Mouse (Mus musculus): ENCODE data around the gene Bace2. TPM values are rescaled to one million over a fixed set of nuclear protein-coding genes. Genes with fewer than 3 reads are reported as not detected.

Bace2 gene
- polyA plus RNA-seq, 1 experiment from 2014 or later: 3.6 TPM

- Histone ChIP-seq H3K27ac (no peak overlapping the region), H3K4me2 (no peak overlapping the region), H3K4me1 (replicated peaks) (no peaks in the 10 kb centered on the region), H3K9ac (no peak overlapping the region), H3K4me3 (replicated peaks) (no peak overlapping the region), H3K27me3 (no peaks in the 10 kb centered on the region), H3K36me3 (no peaks in the 10 kb centered on the region), H3K9me3 (replicated peaks) (no peaks in the 10 kb centered on the region)
- no peak for DNase-seq
- 55% methylated on average over 3 of the region's 3 CpGs for WGBS (ENCODE audit: insufficient replicate concordance)
- ATAC-seq (ENCODE audit: low read depth): no peak
These were observed 81.6 kb downstream of the Bace2 start for GRCm38 (mm10) chr16:97438191-97438590.

GRCm38 (mm10) chr16:97441967-97442366 lies 85.4 kb downstream of the Bace2 start:
- WGBS (ENCODE audit: insufficient replicate concordance): 66% methylated on average over 9 of the region's 9 CpGs
- H3K27ac ChIP-seq: no peak overlapping the region
- H3K9me3 ChIP-seq (replicated peaks): no peaks in the 10 kb centered on the region
- H3K36me3 ChIP-seq: no peaks in the 10 kb centered on the region
- no peaks in the 10 kb centered on the region for H3K27me3 ChIP-seq
- ATAC-seq (ENCODE audit: low read depth): no peak
- no peak overlapping the region for H3K4me3 ChIP-seq (replicated peaks)
- no peak overlapping the region for H3K4me2 ChIP-seq
- no peak for DNase-seq
- H3K4me1 ChIP-seq (replicated peaks): no peaks in the 10 kb centered on the region
- no peak overlapping the region for H3K9ac ChIP-seq

GRCm38 (mm10) chr16:97443670-97444263 lies 87.2 kb downstream of the Bace2 start:
- WGBS (ENCODE audit: insufficient replicate concordance): 42% methylated on average over 14 of the region's 14 CpGs
- Histone ChIP-seq H3K9ac (no peak overlapping the region), H3K27ac (no peak overlapping the region), H3K4me1 (replicated peaks) (no peaks in the 10 kb centered on the region), H3K27me3 (no peaks in the 10 kb centered on the region), H3K36me3 (no peaks in the 10 kb centered on the region), H3K4me3 (replicated peaks) (no peak overlapping the region), H3K4me2 (no peak overlapping the region), H3K9me3 (replicated peaks) (no peaks in the 10 kb centered on the region)
- DNase-seq (no peak), ATAC-seq (ENCODE audit: low read depth) (0 out of 2 replicates have a peak, but pooled peaks have one; percentile 31)

- Histone ChIP-seq H3K4me2 (no peak overlapping the region), H3K27me3 (no peaks in the 10 kb centered on the region), H3K9ac (no peak overlapping the region), H3K4me3 (replicated peaks) (no peak overlapping the region), H3K9me3 (replicated peaks) (no peaks in the 10 kb centered on the region), H3K36me3 (no peaks in the 10 kb centered on the region), H3K4me1 (replicated peaks) (no peaks in the 10 kb centered on the region), H3K27ac (no peak overlapping the region)
- DNase-seq (no peak), ATAC-seq (ENCODE audit: low read depth) (no peak)
These were observed 90.8 kb downstream of the Bace2 start for GRCm38 (mm10) chr16:97447386-97447785.

GRCm38 (mm10) chr16:97459831-97460230 lies 103.3 kb downstream of the Bace2 start:
- Histone ChIP-seq H3K27ac (no peak overlapping the region), H3K36me3 (no peaks in the 10 kb centered on the region), H3K27me3 (no peaks in the 10 kb centered on the region), H3K4me2 (no peak overlapping the region), H3K4me3 (replicated peaks) (no peak overlapping the region), H3K4me1 (replicated peaks) (no peaks in the 10 kb centered on the region), H3K9ac (no peak overlapping the region), H3K9me3 (replicated peaks) (no peaks in the 10 kb centered on the region)
- DNase-seq (no peak), ATAC-seq (ENCODE audit: low read depth) (no peak)
- 59% methylated on average over 1 of the region's 1 CpGs for WGBS (ENCODE audit: insufficient replicate concordance)

GRCm38 (mm10) chr16:97461271-97461670 lies 104.7 kb downstream of the Bace2 start:
- ATAC-seq (ENCODE audit: low read depth) (no peak), DNase-seq (no peak)
- Histone ChIP-seq H3K9ac (no peak overlapping the region), H3K36me3 (no peaks in the 10 kb centered on the region), H3K27me3 (no peaks in the 10 kb centered on the region), H3K4me1 (replicated peaks) (no peaks in the 10 kb centered on the region), H3K4me3 (replicated peaks) (no peak overlapping the region), H3K9me3 (replicated peaks) (no peaks in the 10 kb centered on the region), H3K27ac (no peak overlapping the region), H3K4me2 (no peak overlapping the region)
- 33% methylated on average over 2 of the region's 2 CpGs for WGBS (ENCODE audit: insufficient replicate concordance)

- 0 out of 2 replicates have a peak within 1 kb of the TSS, but pooled peaks have one; percentile 14 for H3K4me2 ChIP-seq
- DNase-seq (no peak), ATAC-seq (ENCODE audit: low read depth) (peak; percentile 31; the same call in 1 of the 2 replicates)
- no peak within 1 kb of the TSS for H3K9ac ChIP-seq
- H3K36me3 ChIP-seq: no peaks in the 10 kb centered on the region
- no peaks in the 10 kb centered on the region for H3K9me3 ChIP-seq (replicated peaks)
- H3K4me3 ChIP-seq (replicated peaks): no peak within 1 kb of the TSS
- 18% methylated on average over 4 of the region's 4 CpGs for WGBS (ENCODE audit: insufficient replicate concordance)
- H3K4me1 ChIP-seq (replicated peaks): no peaks in the 10 kb centered on the region
- H3K27me3 ChIP-seq: no peaks in the 10 kb centered on the region
- no peak within 1 kb of the TSS for H3K27ac ChIP-seq
These were observed 106.1 kb downstream of the Bace2 start, which contains the start of gene Mx1 for GRCm38 (mm10) chr16:97462481-97463181. Mx1 (minus strand) TSS chr16:97462907.

- WGBS (ENCODE audit: insufficient replicate concordance): 37% methylated on average over 4 of the region's 4 CpGs
These were observed 109.8 kb downstream of the Bace2 start for GRCm38 (mm10) chr16:97466182-97466957.

GRCm38 (mm10) chr16:97467472-97467871 lies 110.9 kb downstream of the Bace2 start:
- WGBS (ENCODE audit: insufficient replicate concordance): 61% methylated on average over 3 of the region's 3 CpGs
- H3K4me1 ChIP-seq (replicated peaks): no peaks in the 10 kb centered on the region
- no peak overlapping the region for H3K4me2 ChIP-seq
- no peaks in the 10 kb centered on the region for H3K36me3 ChIP-seq
- H3K9ac ChIP-seq: no peak overlapping the region
- H3K9me3 ChIP-seq (replicated peaks): no peaks in the 10 kb centered on the region
- H3K27me3 ChIP-seq: no peaks in the 10 kb centered on the region
- ATAC-seq (ENCODE audit: low read depth) (no peak), DNase-seq (no peak)
- no peak overlapping the region for H3K27ac ChIP-seq
- no peak overlapping the region for H3K4me3 ChIP-seq (replicated peaks)

More at GRCm38 (mm10) chr16:97466182-97466957, 109.8 kb downstream of the Bace2 start:
- Histone ChIP-seq H3K27ac (no peak overlapping the region), H3K4me3 (replicated peaks) (no peak overlapping the region), H3K9me3 (replicated peaks) (no peaks in the 10 kb centered on the region), H3K27me3 (no peaks in the 10 kb centered on the region), H3K9ac (no peak overlapping the region), H3K4me1 (replicated peaks) (no peaks in the 10 kb centered on the region), H3K36me3 (no peaks in the 10 kb centered on the region), H3K4me2 (no peak overlapping the region)
- ATAC-seq (ENCODE audit: low read depth) (no peak), DNase-seq (no peak)

GRCm38 (mm10) chr16:97467993-97468791 lies 111.7 kb downstream of the Bace2 start:
- ATAC-seq (ENCODE audit: low read depth): no peak
- Histone ChIP-seq H3K9me3 (replicated peaks) (no peaks in the 10 kb centered on the region), H3K4me2 (no peak overlapping the region), H3K27me3 (no peaks in the 10 kb centered on the region), H3K36me3 (no peaks in the 10 kb centered on the region), H3K27ac (no peak overlapping the region), H3K9ac (no peak overlapping the region), H3K4me3 (replicated peaks) (no peak overlapping the region), H3K4me1 (replicated peaks) (no peaks in the 10 kb centered on the region)
- no peak for DNase-seq
- 25% methylated on average over 4 of the region's 4 CpGs for WGBS (ENCODE audit: insufficient replicate concordance)

GRCm38 (mm10) chr16:97474671-97475070 lies 118.1 kb downstream of the Bace2 start:
- DNase-seq: no peak
- ATAC-seq (ENCODE audit: low read depth): no peak
- Histone ChIP-seq H3K9ac (no peak overlapping the region), H3K36me3 (no peaks in the 10 kb centered on the region), H3K27me3 (no peaks in the 10 kb centered on the region), H3K4me1 (replicated peaks) (no peaks in the 10 kb centered on the region), H3K4me3 (replicated peaks) (no peak overlapping the region), H3K9me3 (replicated peaks) (no peaks in the 10 kb centered on the region), H3K4me2 (no peak overlapping the region), H3K27ac (no peak overlapping the region)
- whole genome bisulfite sequencing (ENCODE audit: insufficient replicate concordance): 55% methylated on average over 2 of the region's 2 CpGs
